Mouse (Mus musculus): ENCODE results near the gene Otulin. TPM values are rescaled to one million over a fixed set of nuclear protein-coding genes. Genes with fewer than 3 reads are reported as not detected.

Otulin gene
- polyA plus RNA-seq, 1 experiment from 2014 or later: 28.3 TPM

DNA sequence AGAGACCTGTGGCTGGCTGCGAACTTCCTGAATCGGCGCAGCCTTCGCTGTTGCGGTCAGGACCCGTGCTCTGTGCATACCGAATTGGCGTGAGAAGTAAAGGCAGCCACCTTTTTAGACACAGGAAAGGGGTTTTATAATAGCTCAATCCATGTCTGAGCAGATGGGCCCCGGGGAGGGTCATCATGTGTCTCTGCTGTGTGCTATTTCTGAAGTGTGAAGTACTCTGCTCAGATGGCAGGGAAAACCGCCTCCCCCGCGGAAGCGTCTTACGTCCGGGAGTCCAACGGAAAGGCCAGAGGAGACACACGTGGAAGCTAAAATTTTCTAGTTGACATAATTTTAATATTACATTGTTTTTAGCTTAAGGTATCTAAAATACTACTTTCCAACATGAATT, 121.5 kb downstream of the Otulin start:
- no peak overlapping the region for H3K4me3 ChIP-seq
- peak overlapping the region; percentile 70 for H3K27ac ChIP-seq
- no peaks in the 10 kb centered on the region for H3K9me3 ChIP-seq
- no peaks in the 10 kb centered on the region for H3K36me3 ChIP-seq
- H3K27me3 ChIP-seq (ENCODE audit: insufficient read depth, poor library complexity, severe bottlenecking): no peaks in the 10 kb centered on the region
- H3K4me1 ChIP-seq: peaks cover 58% of the 10 kb centered on the region
- 68% methylated on average over 17 of the region's 17 CpGs for WGBS
- no peak for DNase-seq (ENCODE audit: low spot score)

DNA sequence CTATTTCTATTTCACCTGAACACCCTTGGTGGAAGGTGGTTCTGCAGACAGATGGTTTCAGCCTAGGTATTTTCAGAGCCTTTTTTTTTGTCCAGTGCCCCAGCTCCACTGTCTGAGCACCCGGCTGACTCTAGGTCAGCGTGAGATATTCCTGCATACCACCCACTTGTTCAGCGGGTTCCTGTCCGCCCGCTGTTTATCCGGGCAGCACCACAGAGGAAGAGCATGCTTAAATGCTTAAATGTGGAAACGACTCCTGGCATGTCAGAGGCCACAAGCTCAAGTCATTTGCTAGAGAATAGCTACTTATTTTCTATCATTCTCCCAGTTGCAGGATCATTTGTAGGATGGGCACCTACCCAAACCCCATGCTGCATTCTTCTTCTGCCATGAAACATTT, 122.3 kb downstream of the Otulin start:
- WGBS: 81% methylated on average over 7 of the region's 7 CpGs
- no peaks in the 10 kb centered on the region for H3K36me3 ChIP-seq
- peaks cover 64% of the 10 kb centered on the region for H3K4me1 ChIP-seq
- no peak overlapping the region for H3K4me3 ChIP-seq
- H3K27ac ChIP-seq: peak overlapping the region; percentile 70; the same call in 1 of the 2 replicates
- no peaks in the 10 kb centered on the region for H3K27me3 ChIP-seq (ENCODE audit: insufficient read depth, poor library complexity, severe bottlenecking)
- no peak for DNase-seq (ENCODE audit: low spot score)
- H3K9me3 ChIP-seq: no peaks in the 10 kb centered on the region

DNA sequence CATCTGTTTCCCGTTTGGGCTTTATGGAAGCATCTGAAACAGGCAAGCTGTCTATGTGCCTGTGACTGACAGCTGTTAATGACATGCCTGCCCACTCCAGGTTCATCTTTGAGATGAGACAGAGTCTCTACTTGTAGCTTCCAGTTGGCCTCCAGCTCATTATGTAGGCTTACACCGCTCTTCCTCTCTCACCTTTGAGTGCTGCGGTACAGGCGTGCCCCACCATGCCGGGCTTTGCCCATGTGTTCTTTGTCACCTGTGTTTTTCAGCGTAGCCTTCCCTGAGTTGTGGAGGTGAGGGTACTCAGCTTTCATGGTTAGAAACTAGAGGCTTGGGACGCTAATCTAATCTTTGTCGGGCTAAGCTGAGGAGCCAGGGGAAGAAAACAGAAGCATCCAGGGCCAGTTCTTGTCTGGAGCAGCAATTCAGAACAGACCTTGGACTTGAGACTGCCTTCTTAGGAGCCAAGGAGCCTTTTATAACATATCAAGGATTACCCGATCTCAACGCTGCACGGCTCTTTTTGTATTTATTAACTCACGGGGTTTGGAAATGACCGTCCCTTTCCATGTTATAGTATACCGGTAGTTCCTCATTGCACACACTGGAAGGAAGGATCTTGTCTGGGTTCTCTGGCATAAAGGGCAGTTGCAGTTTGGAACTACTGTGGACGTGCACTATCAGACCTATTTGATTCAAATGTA, 123.4 kb downstream of the Otulin start:
- 69% methylated on average over 15 of the region's 15 CpGs for WGBS
- H3K4me3 ChIP-seq: no peak overlapping the region; the same call in 1 of the 2 replicates
- H3K36me3 ChIP-seq: no peaks in the 10 kb centered on the region
- H3K4me1 ChIP-seq: peaks cover 75% of the 10 kb centered on the region
- DNase-seq (ENCODE audit: low spot score): no peak
- no peaks in the 10 kb centered on the region for H3K27me3 ChIP-seq (ENCODE audit: insufficient read depth, poor library complexity, severe bottlenecking)
- H3K9me3 ChIP-seq: no peaks in the 10 kb centered on the region
- H3K27ac ChIP-seq: peak overlapping the region; percentile 79

DNA sequence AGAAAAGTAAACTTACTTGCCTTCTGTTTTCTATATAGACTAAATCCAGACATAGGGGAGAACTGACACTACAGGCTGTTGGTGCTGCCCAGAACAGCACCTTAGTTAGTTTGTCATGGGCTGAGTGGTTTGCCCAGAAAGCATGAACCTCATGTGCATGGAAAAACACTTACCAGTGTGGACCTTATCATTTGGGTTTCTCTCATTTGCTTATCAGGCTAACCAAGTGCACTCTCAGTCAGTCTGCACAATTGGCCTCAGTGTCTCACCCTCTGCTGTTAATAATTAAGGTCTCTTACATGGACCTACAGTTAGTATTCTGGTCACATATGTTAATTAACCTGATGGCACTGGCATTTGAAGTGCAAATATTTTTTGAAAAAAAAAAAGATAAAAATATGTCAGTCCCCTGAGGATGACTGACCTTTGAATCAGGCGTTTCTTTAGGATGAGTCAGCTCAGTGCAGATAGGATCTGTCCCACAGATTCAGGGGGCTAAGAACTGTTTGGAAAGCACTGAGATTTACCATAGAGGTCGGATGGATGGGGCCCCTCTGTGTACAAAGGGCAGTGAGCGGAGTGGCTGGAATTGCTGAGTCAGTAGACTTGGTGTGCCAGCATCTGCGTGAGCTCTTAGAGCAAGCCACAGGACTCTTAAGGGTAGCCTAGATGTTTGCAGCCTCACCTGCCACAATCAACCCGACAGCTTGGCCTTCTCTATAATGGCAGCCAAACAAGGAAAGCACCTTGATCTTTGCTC, 124.2 kb downstream of the Otulin start:
- Histone ChIP-seq H3K27me3 (ENCODE audit: insufficient read depth, poor library complexity, severe bottlenecking) (no peaks in the 10 kb centered on the region), H3K27ac (peak overlapping the region; percentile 79), H3K4me3 (no peak overlapping the region; the same call in 1 of the 2 replicates), H3K4me1 (peaks cover 78% of the 10 kb centered on the region), H3K9me3 (no peaks in the 10 kb centered on the region), H3K36me3 (no peaks in the 10 kb centered on the region)
- WGBS: 32% methylated on average over 5 of the region's 5 CpGs
- no peak for DNase-seq (ENCODE audit: low spot score)

DNA sequence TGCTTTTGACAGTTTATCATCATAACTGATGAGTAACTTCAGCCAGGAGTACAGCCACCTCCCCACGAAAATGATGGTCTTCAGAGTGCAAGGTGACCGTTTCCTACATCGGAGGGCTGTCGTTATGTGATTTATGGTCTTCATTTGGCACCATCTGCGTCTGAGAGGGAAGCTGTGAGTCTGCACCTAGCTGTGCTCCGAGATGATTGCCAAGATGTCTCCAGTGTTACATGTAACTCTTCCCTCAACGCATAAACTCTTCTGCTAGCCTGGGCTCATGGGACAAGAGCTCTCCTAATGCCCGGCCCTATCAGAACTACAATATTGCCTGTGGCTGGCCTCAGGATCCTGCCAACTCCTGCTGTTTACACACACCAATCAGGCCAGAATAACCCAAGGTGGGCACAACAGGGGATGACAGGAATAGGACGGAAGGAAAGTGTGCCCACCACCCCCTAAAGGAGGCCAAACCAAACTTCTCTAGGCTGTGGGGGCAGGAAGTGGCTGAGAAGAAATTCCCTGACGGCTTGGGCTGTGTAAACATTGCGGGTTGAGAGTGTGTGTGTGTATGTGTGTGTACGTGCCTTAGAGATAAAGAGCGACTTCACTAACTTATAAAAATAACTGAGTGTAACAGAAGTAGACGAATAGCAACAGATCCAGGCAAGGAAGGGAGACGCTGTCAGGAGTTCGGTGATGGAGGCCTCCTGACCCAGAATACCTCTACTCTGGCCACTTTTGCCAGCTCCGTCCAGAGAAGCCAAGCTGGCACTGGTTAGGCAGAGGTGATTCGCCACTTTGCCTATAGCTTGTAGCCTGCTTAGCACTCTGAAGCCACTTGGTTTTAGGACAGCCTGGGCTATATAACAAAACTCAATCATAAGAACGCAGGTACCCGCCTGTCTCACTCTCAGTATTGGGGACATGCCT, 126.4 kb downstream of the Otulin start:
- no peaks in the 10 kb centered on the region for H3K36me3 ChIP-seq
- no peaks in the 10 kb centered on the region for H3K27me3 ChIP-seq (ENCODE audit: insufficient read depth, poor library complexity, severe bottlenecking)
- WGBS: 61% methylated on average over 20 of the region's 20 CpGs
- peak overlapping the region; percentile 74 for H3K27ac ChIP-seq
- H3K4me1 ChIP-seq: peaks cover 80% of the 10 kb centered on the region
- DNase-seq (ENCODE audit: low spot score): no peak
- H3K4me3 ChIP-seq: no peak overlapping the region
- no peaks in the 10 kb centered on the region for H3K9me3 ChIP-seq

DNA sequence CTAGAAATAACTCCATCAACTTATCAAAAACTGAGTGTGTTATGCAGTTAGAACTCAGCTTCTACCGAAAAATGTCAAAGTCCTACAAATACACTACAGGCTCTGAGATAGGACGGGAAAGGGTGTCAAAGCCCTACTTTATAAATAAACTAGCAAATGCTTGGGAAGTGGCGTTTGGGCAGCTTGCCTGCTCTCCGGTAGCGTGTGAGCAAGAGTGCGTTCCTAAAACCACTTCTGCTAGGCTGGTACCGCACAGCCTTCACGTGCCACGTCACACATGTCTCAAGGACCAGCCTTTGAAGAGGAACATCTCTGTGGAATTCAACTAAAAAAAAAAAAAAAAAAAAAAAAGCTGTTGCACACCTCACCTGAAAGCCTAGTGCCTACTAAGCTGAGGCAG, 127.3 kb downstream of the Otulin start:
- no peak for DNase-seq (ENCODE audit: low spot score)
- 59% methylated on average over 9 of the region's 9 CpGs for WGBS
- Histone ChIP-seq H3K27me3 (ENCODE audit: insufficient read depth, poor library complexity, severe bottlenecking) (no peaks in the 10 kb centered on the region), H3K9me3 (no peaks in the 10 kb centered on the region), H3K4me3 (no peak overlapping the region), H3K27ac (peak overlapping the region; percentile 74; the same call in 1 of the 2 replicates), H3K36me3 (no peaks in the 10 kb centered on the region), H3K4me1 (peaks cover 72% of the 10 kb centered on the region)

DNA sequence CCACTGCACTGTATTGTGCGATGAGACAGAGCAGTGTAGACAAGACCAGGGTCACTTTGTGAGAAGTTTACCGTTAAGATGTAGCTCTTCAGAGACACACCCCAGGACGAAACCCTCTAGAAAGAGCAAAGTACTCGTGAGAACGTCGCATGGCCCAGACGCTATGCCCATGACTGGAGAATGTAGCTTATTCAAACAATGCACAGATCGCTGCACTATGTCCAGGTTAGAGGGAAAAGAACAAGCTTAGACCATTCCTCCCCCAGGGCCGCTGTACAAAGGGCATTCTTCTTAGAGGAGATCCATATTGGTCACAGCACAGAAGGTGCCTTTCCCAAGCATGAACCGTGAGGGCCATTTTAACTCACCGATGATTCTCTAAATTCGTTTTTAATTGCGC, 128.2 kb downstream of the Otulin start:
- Histone ChIP-seq H3K4me3 (no peak overlapping the region), H3K27me3 (ENCODE audit: insufficient read depth, poor library complexity, severe bottlenecking) (no peaks in the 10 kb centered on the region), H3K4me1 (peaks cover 67% of the 10 kb centered on the region), H3K9me3 (no peaks in the 10 kb centered on the region), H3K27ac (peak overlapping the region; percentile 74), H3K36me3 (no peaks in the 10 kb centered on the region)
- no peak for DNase-seq (ENCODE audit: low spot score)
- WGBS: 79% methylated on average over 13 of the region's 13 CpGs

DNA sequence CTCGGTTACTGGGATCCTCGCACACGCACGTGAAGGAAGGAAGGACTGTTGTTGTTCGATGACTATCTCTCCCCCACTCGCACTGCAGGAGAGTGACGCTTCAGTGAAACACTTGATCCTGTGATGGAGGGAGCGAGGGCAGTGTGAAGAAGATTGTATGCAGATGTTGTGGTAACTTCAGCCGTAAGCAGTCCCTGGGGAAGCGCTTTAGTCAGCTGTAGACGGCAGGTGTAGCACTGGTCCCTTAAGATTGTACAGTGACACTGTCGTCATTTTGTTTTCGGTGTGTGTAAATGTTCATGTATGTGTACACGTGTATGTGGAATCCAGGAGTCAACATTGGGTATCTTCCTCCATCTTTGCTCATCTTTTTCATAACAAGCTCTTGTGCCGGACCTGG, 130.1 kb downstream of the Otulin start:
- Histone ChIP-seq H3K4me3 (no peak overlapping the region), H3K27me3 (ENCODE audit: insufficient read depth, poor library complexity, severe bottlenecking) (no peaks in the 10 kb centered on the region), H3K27ac (no peak overlapping the region), H3K36me3 (no peaks in the 10 kb centered on the region), H3K4me1 (peaks cover 67% of the 10 kb centered on the region), H3K9me3 (no peaks in the 10 kb centered on the region)
- 79% methylated on average over 15 of the region's 15 CpGs for WGBS
- no peak for DNase-seq (ENCODE audit: low spot score)

DNA sequence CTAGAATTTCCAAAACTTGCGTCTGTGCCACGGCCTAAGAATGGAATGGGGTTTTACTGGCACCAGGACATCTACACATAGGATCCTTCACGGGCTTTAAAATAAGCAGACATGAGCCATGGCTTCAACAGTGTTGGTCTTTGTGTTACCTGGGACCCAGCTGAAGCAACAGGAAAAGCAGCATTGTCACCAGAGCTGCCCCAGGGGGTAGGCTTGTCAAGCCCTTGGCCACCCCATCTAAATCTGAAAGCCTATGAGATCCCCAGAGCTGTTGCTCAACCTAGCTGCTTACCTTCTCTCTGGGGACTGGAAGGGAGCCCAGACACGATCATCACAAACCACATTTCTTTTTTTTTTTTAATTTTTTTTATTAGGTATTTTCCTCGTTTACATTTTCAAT, 132.4 kb downstream of the Otulin start:
- peaks cover 66% of the 10 kb centered on the region for H3K4me1 ChIP-seq

DNA sequence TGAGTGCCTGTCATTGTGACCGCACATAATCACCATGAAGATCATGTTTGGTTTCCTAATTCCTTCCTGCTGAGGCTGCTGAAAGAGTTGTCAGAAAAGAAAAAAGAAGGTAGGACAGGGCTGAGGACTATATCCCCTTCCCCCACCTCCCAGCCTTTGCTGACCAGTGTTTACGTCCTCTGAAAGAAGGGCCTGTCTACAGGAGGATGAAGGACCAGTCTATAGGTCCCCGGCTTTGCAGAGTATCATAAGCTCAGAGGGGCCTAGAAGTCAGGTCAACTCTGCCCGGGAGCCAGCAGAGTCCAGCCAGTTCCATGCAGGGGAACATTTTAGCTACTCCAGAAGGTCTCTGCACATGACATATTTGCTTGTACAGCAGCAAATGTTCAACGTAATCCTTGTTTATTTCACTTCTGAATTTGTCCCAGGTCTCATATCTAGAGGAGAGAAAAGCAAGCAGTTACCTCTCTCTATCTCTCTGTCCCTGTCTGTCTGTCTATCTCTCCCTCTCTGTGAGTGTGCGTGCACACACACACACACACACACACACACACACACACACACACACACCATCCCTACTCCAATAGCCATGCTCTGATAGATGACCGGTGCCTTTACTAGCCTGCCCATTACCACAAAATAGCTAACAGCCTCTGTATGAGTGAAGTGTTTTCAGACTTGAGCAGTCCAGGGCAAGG, 133.0 kb downstream of the Otulin start:
- Histone ChIP-seq H3K4me1 (peaks cover 63% of the 10 kb centered on the region), H3K27me3 (ENCODE audit: insufficient read depth, poor library complexity, severe bottlenecking) (no peaks in the 10 kb centered on the region), H3K9me3 (no peaks in the 10 kb centered on the region), H3K27ac (peak overlapping the region; percentile 72), H3K4me3 (no peak overlapping the region), H3K36me3 (no peaks in the 10 kb centered on the region)
- no peak for DNase-seq (ENCODE audit: low spot score)
- WGBS: 68% methylated on average over 7 of the region's 7 CpGs

More for the DNA sequence above, 132.4 kb downstream of the Otulin start:
- no peak for DNase-seq (ENCODE audit: low spot score)
- Histone ChIP-seq H3K27me3 (ENCODE audit: insufficient read depth, poor library complexity, severe bottlenecking) (no peaks in the 10 kb centered on the region), H3K27ac (peak overlapping the region; percentile 72; the same call in 1 of the 2 replicates), H3K36me3 (no peaks in the 10 kb centered on the region), H3K9me3 (no peaks in the 10 kb centered on the region), H3K4me3 (no peak overlapping the region)
- 83% methylated on average over 5 of the region's 5 CpGs for WGBS

DNA sequence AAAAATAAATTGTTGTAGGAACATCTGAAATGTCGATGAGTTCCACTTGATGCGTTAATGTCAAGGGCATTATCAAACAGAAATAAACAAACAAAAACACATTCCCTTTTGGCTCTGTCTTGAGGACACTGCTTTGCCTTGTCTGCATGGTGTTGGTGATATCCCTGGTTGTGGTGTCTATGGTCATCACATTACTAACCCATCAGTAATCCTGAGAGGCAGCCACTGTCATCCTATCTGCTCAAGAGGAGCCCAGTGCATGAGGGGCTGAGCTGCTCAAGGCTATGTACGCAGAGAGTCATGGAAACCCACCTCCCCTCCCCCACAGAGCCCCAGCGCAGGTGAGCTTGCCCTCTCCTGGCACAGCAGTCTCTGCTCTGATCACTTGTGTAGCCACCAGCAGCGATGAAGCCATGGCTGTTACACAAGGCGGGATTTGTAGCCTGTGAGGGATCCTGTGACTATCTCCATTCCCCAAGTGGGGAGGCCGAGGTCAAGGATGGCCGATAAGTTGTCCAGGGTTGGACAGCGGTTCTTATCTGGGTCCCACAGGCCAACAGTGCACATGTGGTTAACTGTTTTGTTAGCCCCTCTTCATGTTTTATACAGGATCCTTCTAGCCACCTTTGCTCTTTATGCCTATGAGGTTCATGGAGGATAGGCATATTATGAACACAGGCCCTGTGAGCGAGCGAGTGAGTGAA, 133.7 kb downstream of the Otulin start:
- 58% methylated on average over 11 of the region's 11 CpGs for WGBS
- H3K36me3 ChIP-seq: no peaks in the 10 kb centered on the region
- peak; percentile 94 for DNase-seq (ENCODE audit: low spot score)
- H3K4me3 ChIP-seq: no peak overlapping the region
- peaks cover 63% of the 10 kb centered on the region for H3K4me1 ChIP-seq
- no peaks in the 10 kb centered on the region for H3K27me3 ChIP-seq (ENCODE audit: insufficient read depth, poor library complexity, severe bottlenecking)
- H3K9me3 ChIP-seq: no peaks in the 10 kb centered on the region
- peak overlapping the region; percentile 72 for H3K27ac ChIP-seq

DNA sequence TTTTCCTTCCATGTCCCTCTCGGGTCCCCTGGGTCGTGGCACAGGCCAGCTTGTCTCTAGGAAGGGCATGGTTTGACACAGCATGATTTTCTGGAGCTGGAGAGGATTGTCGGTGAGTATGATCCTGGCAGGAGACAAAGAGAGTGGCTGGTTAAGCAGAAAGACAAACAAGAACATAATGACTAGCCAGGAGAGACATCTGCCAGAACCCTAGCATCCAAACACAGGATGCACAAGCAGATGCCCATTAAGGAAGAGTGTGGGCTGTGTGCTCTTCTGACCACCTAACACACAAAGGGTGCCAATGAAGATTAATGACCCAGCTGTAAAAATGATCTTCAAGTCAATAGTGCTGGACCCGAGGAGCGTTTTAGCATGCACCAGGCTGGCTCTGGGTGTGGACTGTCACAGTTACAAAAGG, 134.5 kb downstream of the Otulin start:
- no peaks in the 10 kb centered on the region for H3K36me3 ChIP-seq
- H3K4me3 ChIP-seq: no peak overlapping the region
- peak overlapping the region; percentile 72 for H3K27ac ChIP-seq
- H3K4me1 ChIP-seq: peaks cover 64% of the 10 kb centered on the region
- H3K27me3 ChIP-seq (ENCODE audit: insufficient read depth, poor library complexity, severe bottlenecking): no peaks in the 10 kb centered on the region
- WGBS: 66% methylated on average over 5 of the region's 5 CpGs
- DNase-seq (ENCODE audit: low spot score): no peak
- H3K9me3 ChIP-seq: no peaks in the 10 kb centered on the region
